Mouse (Mus musculus): ENCODE results near the gene Tha1. TPM values are rescaled to one million over a fixed set of nuclear protein-coding genes. Genes with fewer than 3 reads are reported as not detected.

Gene Tha1
- polyA plus RNA-seq, 1 experiment from 2014 or later: 6.8 TPM

Other genes with a start within 250 kb of the Tha1 start
- gene Tnrc6c, start 219.2 kb downstream of the Tha1 start, polyA plus RNA-seq (2015; fragmentation: Nextera tagmentation; extraction: Ambion mirVana): 10.2 and 10.5 TPM in 2 replicates
- gene Tmc8, start 91.4 kb downstream of the Tha1 start, polyA plus RNA-seq (2015; fragmentation: Nextera tagmentation; extraction: Ambion mirVana): 3.2 and 3.7 TPM in 2 replicates
- 31.6 and 36.8 TPM in 2 replicates for gene Tmc6, start 91.3 kb downstream of the Tha1 start, polyA plus RNA-seq (2015; fragmentation: Nextera tagmentation; extraction: Ambion mirVana)
- 2.5 and 4.7 TPM in 2 replicates for gene 6030468B19Rik, start 75.8 kb downstream of the Tha1 start, polyA plus RNA-seq (2015; fragmentation: Nextera tagmentation; extraction: Ambion mirVana)
- gene Gm20708, start 63.8 kb downstream of the Tha1 start, polyA plus RNA-seq (2015; fragmentation: Nextera tagmentation; extraction: Ambion mirVana): 0.16 and 0.68 TPM in 2 replicates
- gene Syngr2, start 63.8 kb downstream of the Tha1 start, polyA plus RNA-seq (2015; fragmentation: Nextera tagmentation; extraction: Ambion mirVana): 129 and 157 TPM in 2 replicates
- gene Afmid, start 47.6 kb downstream of the Tha1 start, polyA plus RNA-seq (2015; fragmentation: Nextera tagmentation; extraction: Ambion mirVana): 6.8 and 8.5 TPM in 2 replicates
- 120 and 128 TPM in 2 replicates for gene Tk1, start 47.4 kb downstream of the Tha1 start, polyA plus RNA-seq (2015; fragmentation: Nextera tagmentation; extraction: Ambion mirVana)
- 230 and 247 TPM in 2 replicates for gene Birc5, start 24.2 kb downstream of the Tha1 start, polyA plus RNA-seq (2015; fragmentation: Nextera tagmentation; extraction: Ambion mirVana)
- not detected in 2 replicates for gene Tmem235, start 12.7 kb downstream of the Tha1 start, polyA plus RNA-seq (2015; fragmentation: Nextera tagmentation; extraction: Ambion mirVana)
- gene Socs3, start 96.6 kb upstream of the Tha1 start, polyA plus RNA-seq (2015; fragmentation: Nextera tagmentation; extraction: Ambion mirVana): 16.1 and 17.4 TPM in 2 replicates
- 32.1 and 37.1 TPM in 2 replicates for gene Pgs1, start 112.8 kb upstream of the Tha1 start, polyA plus RNA-seq (2015; fragmentation: Nextera tagmentation; extraction: Ambion mirVana)